Mouse (Mus musculus) thymus, adult 2 months (tissue): Measurements from ENCODE around the gene Nudcd3.

Experiments
- CTCF ChIP-seq: fragments of 200-500 bp; IDR thresholded peaks from 2 replicates; pipeline ENCODE4 v1.5.1; 2012; ENCODE audit warnings: mild to moderate bottlenecking, control low read depth, low read length, moderate library complexity, borderline replicate concordance; ENCODE audit not compliant: control insufficient read depth, poor library complexity, insufficient read depth; ENCODE audit errors: extremely low read depth
- POLR2A ChIP-seq: fragments of 200-500 bp; IDR thresholded peaks from 2 replicates; pipeline ENCODE4 v1.6.1; 2012; ENCODE audit warnings: mild to moderate bottlenecking, low read length, control low read depth, moderate library complexity; ENCODE audit not compliant: control insufficient read depth, poor library complexity, insufficient read depth; ENCODE audit errors: extremely low read depth

DNA sequence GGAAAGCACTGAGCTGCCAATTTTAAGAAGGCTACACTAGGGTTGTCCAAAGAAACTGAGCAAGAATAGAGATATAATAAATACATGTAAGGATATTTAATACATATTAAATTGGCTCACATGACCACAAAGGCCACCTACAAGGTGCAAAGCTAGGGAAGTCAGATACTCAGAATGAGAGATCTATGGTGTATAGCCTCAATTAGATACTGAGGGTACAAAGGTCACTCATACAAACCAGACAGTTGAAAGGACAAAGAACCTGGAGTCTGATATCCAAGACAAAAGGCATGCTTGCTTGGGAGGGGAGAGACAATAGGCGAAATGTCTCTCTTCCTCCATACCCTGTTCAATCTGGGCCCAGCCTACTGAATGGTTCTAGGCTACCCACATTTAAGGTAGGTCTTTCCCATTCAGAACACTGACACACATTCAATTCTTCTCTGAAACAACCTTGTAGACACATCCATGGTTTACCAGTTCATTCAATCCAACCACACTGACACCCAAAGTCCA, 76.6 kb downstream of the Nudcd3 start:
- TF ChIP-seq POLR2A: no peak
- TF ChIP-seq CTCF: no peak
